Mouse (Mus musculus) neural tube, embryonic 15.5 days (tissue): ENCODE results near the gene Fgf14. TPM values are rescaled to one million over a fixed set of nuclear protein-coding genes. Genes with fewer than 3 reads are reported as not detected.
"Not testable (repeated sequence)": the region's sequence is repeated elsewhere in the genome, so short reads cannot be mapped to it uniquely, and the experiment has no call there.

Experiments
- ATAC-seq: fragments of 200-750 bp; cut with Nextera tagmentation; 2 replicates; pipeline ENCODE4 v1.8.0; 2017; ENCODE audit warnings: mild to moderate bottlenecking, moderate TSS enrichment, moderate library complexity; ENCODE audit not compliant: low FRiP score
- H3K27ac ChIP-seq: fragments of 300-500 bp; sonication (generic); replicated peaks from 2 replicates; pipeline ENCODE4 v1.5.1; 2015; ENCODE audit warnings: mild to moderate bottlenecking, inconsistent platforms
- H3K27me3 ChIP-seq: fragments of 300-500 bp; sonication (generic); replicated peaks from 2 replicates; pipeline ENCODE4 v1.6.1; 2015; ENCODE audit warnings: inconsistent platforms
- H3K36me3 ChIP-seq: fragments of 300-500 bp; sonication (generic); 2 replicates; pipeline ENCODE4 v1.6.1; 2015; ENCODE audit warnings: inconsistent platforms
- H3K4me1 ChIP-seq: fragments of 300-500 bp; sonication (generic); 2 replicates; pipeline ENCODE4 v1.6.1; 2015; ENCODE audit warnings: inconsistent platforms
- H3K4me2 ChIP-seq: fragments of 300-500 bp; sonication (generic); 2 replicates; pipeline ENCODE4 v1.6.1; 2015; ENCODE audit warnings: inconsistent platforms, mild to moderate bottlenecking, moderate library complexity
- H3K4me3 ChIP-seq: fragments of 300-500 bp; sonication (generic); replicated peaks from 2 replicates; pipeline ENCODE4 v1.5.1; 2015; ENCODE audit warnings: mild to moderate bottlenecking, inconsistent platforms
- H3K9ac ChIP-seq: fragments of 300-500 bp; sonication (generic); replicated peaks from 2 replicates; pipeline ENCODE4 v1.6.1; 2015; ENCODE audit warnings: mild to moderate bottlenecking, inconsistent platforms
- H3K9me3 ChIP-seq: fragments of 300-500 bp; sonication (generic); replicated peaks from 2 replicates; pipeline ENCODE4 v1.6.1; 2016; ENCODE audit warnings: inconsistent platforms
- WGBS: fragments of 180-500 bp; shearing (Covaris S2); methylation state at CpG from one replicate; pipeline ENCODE4 v1.1.7; 2015; ENCODE audit warnings: mixed read lengths; 5-methylcytosine and 5-hydroxymethylcytosine counted together
- polyA plus RNA-seq: library from polyadenylated mRNA; unstranded; fragments of >200 nt; fragmentation: Nextera tagmentation; extraction: Ambion mirVana; gene quantifications from 2 replicates; pipeline ENCODE4 v1.2.1, GENCODE M21; 2015

The Fgf14 gene
- polyA plus RNA-seq, 1 experiment from 2014 or later, result 33.4 TPM

GRCm38 (mm10) chr14:124470909-124471308 lies 206.0 kb downstream of the Fgf14 start:
- H3K36me3 ChIP-seq, result no peaks in the 10 kb centered on the region
- WGBS, result 79% methylated on average over 2 of the region's 2 CpGs
- H3K27me3 ChIP-seq, result no peaks in the 10 kb centered on the region
- H3K9ac ChIP-seq, result no peak overlapping the region
- H3K4me2 ChIP-seq, result no peak overlapping the region
- no peaks in the 10 kb centered on the region for H3K9me3 ChIP-seq
- H3K27ac ChIP-seq, result no peak overlapping the region
- H3K4me1 ChIP-seq, result no peaks in the 10 kb centered on the region
- no peak overlapping the region for H3K4me3 ChIP-seq
- ATAC-seq, result no peak

- Histone ChIP-seq H3K27me3 (no peaks in the 10 kb centered on the region), H3K4me3 (no peak overlapping the region), H3K9me3 (no peaks in the 10 kb centered on the region), H3K9ac (no peak overlapping the region), H3K27ac (no peak overlapping the region), H3K36me3 (no peaks in the 10 kb centered on the region), H3K4me2 (no peak overlapping the region), H3K4me1 (no peaks in the 10 kb centered on the region)
- WGBS, result 95% methylated on average over 1 of the region's 1 CpGs
- ATAC-seq, result no peak
Measured at GRCm38 (mm10) chr14:124455120-124455519, 221.8 kb downstream of the Fgf14 start.

DNA sequence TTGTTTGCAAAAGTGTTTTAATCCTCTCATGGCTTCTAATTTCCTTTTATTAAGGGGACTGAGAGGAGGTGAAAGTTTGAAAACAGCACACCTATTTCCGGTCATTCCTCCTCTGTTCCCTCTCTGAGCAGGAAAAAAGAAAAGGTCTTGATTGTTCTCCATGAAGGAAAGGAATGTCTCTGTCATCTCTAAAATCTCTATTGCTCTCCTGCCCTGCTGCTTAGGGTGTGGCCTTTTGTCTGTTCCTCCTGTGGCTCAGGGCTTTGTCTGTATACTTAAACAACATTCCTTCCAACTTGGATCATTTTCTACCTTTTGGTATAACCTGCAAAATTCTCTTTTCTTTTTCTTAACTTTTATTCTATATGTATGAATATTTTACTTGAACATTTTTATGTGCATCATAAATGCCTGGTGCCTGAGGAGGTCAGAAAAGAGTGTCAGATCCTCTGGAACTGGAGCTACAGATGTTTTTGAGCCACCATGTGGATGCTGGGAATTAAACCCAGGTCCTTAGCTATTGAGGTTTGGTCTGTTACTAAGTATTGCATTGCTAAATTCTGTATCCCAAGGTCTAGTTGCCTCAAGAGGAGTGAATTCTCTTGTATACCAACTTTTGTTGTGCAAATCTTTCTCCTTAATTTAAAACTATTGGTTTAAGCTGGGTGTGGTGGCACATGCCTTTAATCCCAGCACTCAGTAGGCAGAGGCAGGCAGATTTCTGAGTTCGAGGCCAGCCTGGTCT lies 230.7 kb downstream of the Fgf14 start:
- 96% methylated on average over 2 of the region's 2 CpGs for WGBS
- Histone ChIP-seq H3K36me3 (no peaks in the 10 kb centered on the region), H3K27me3 (no peaks in the 10 kb centered on the region), H3K9ac (no peak overlapping the region), H3K4me1 (no peaks in the 10 kb centered on the region), H3K4me3 (no peak overlapping the region), H3K9me3 (no peaks in the 10 kb centered on the region), H3K4me2 (no peak overlapping the region), H3K27ac (no peak overlapping the region)
- no peak for ATAC-seq

- Histone ChIP-seq H3K4me2 (no peak overlapping the region), H3K9me3 (no peaks in the 10 kb centered on the region), H3K9ac (no peak overlapping the region), H3K4me1 (no peaks in the 10 kb centered on the region), H3K27ac (no peak overlapping the region), H3K27me3 (no peaks in the 10 kb centered on the region), H3K36me3 (no peaks in the 10 kb centered on the region), H3K4me3 (no peak overlapping the region)
- ATAC-seq, result no peak
Measured at GRCm38 (mm10) chr14:124444831-124445230, 232.1 kb downstream of the Fgf14 start.

- not testable (repeated sequence) for H3K4me3 ChIP-seq, H3K27me3 ChIP-seq, H3K4me1 ChIP-seq, H3K27ac ChIP-seq, H3K4me2 ChIP-seq, ATAC-seq, H3K36me3 ChIP-seq, H3K9me3 ChIP-seq, H3K9ac ChIP-seq
- WGBS, result 48% methylated on average over 3 of the region's 3 CpGs
Measured at GRCm38 (mm10) chr14:124439298-124439697, 237.6 kb downstream of the Fgf14 start.

- WGBS, result 92% methylated on average over 2 of the region's 2 CpGs
- H3K9ac ChIP-seq, result no peak overlapping the region
- H3K9me3 ChIP-seq, result no peaks in the 10 kb centered on the region
- H3K4me2 ChIP-seq, result no peak overlapping the region
- H3K36me3 ChIP-seq, result no peaks in the 10 kb centered on the region
- no peaks in the 10 kb centered on the region for H3K27me3 ChIP-seq
- no peak overlapping the region for H3K4me3 ChIP-seq
- ATAC-seq, result no peak
- no peaks in the 10 kb centered on the region for H3K4me1 ChIP-seq
- H3K27ac ChIP-seq, result no peak overlapping the region
Measured at GRCm38 (mm10) chr14:124411890-124412289, 265.0 kb downstream of the Fgf14 start.

- H3K27me3 ChIP-seq, result no peaks in the 10 kb centered on the region
- no peak overlapping the region for H3K4me3 ChIP-seq
- H3K4me2 ChIP-seq, result no peak overlapping the region
- 2% methylated on average over 1 of the region's 1 CpGs for WGBS
- H3K27ac ChIP-seq, result no peak overlapping the region
- no peaks in the 10 kb centered on the region for H3K4me1 ChIP-seq
- H3K9me3 ChIP-seq, result no peaks in the 10 kb centered on the region
- ATAC-seq, result no peak
- no peaks in the 10 kb centered on the region for H3K36me3 ChIP-seq
- no peak overlapping the region for H3K9ac ChIP-seq
Measured at GRCm38 (mm10) chr14:124410945-124411344, 266.0 kb downstream of the Fgf14 start.

DNA sequence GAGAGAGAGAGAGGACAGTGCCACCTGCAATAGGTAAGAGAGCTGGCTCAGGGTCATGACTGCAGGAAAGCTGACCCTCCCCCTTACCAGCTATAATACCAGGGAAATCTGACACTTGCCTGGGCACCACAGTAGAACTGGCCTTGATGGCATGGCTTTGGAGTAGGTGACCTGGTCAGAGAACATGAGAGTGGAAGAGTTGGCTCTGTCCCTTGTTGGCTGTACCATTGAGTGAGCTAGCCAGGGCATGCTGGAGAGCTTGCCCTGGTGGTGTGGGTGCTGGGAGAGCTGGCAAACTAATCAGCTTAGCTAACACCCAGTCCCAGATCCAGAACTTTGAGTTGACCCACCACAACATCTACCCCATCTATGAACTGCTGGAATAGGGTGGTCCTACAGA lies 348.5 kb downstream of the Fgf14 start:
- no peak overlapping the region for H3K4me2 ChIP-seq
- no peak overlapping the region for H3K9ac ChIP-seq
- no peak for ATAC-seq
- no peaks in the 10 kb centered on the region for H3K4me1 ChIP-seq
- H3K36me3 ChIP-seq, result no peaks in the 10 kb centered on the region
- H3K9me3 ChIP-seq, result no peaks in the 10 kb centered on the region
- no peak overlapping the region for H3K4me3 ChIP-seq
- no peaks in the 10 kb centered on the region for H3K27me3 ChIP-seq
- no peak overlapping the region for H3K27ac ChIP-seq

DNA sequence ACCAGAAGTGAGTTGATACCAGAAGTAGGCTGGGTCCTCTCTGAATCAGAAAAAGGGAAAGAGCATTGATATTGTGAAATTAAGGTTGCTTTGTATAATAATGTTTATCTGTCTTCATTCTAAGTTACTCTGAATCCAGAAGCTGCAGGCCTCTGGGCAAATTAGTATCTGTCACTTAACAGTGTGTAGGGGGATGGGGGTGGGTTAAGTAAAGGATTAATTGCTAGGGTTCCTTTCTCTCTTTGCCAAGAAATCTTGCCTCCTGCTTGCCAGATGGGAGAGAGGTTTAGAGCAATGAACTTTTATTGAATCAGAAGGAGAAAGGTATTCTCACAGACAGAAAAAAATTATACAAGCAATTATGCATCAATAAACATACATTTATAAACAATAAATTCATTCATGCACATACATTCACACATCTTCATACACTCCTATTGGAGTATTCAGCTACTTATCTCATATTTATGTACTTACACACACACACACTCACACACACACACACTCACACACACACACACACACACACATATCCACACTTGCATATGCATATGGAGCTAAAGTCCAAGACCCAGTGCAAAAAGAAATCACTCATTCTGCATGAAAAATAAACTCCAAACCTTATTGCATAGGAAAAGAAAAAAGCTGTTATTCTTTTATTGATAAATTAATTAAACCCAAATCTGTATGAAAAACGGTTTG lies 357.8 kb downstream of the Fgf14 start:
- no peaks in the 10 kb centered on the region for H3K4me1 ChIP-seq
- no peak overlapping the region for H3K27ac ChIP-seq
- no peak overlapping the region for H3K9ac ChIP-seq
- no peak overlapping the region for H3K4me2 ChIP-seq
- no peaks in the 10 kb centered on the region for H3K9me3 ChIP-seq
- H3K4me3 ChIP-seq, result no peak overlapping the region
- ATAC-seq, result no peak
- no peaks in the 10 kb centered on the region for H3K27me3 ChIP-seq
- WGBS, result 64% methylated on average over 1 of the region's 1 CpGs
- H3K36me3 ChIP-seq, result no peaks in the 10 kb centered on the region

DNA sequence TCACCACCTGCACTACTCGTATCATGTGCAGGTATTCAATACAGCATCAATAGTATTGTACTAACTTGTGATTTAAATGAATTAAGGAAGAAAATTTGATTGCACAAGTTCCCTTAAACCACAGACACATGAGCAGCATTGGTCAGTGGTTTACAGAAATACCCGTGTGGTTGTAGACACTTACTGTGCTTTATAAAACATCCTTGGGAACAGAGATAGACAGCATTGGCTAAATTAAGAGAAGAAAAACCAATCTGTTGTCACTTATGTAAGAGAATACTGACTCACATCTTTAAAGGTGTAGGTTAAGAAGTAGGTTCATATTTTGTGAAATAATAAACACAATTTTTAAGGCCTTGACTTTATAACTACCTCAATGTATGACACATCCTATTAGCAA lies 361.4 kb downstream of the Fgf14 start:
- no peak overlapping the region for H3K27ac ChIP-seq
- H3K9ac ChIP-seq, result no peak overlapping the region
- WGBS, result 87% methylated on average over 2 of the region's 2 CpGs
- H3K4me2 ChIP-seq, result no peak overlapping the region
- no peaks in the 10 kb centered on the region for H3K27me3 ChIP-seq
- ATAC-seq, result no peak
- H3K4me3 ChIP-seq, result no peak overlapping the region
- no peaks in the 10 kb centered on the region for H3K9me3 ChIP-seq
- H3K4me1 ChIP-seq, result no peaks in the 10 kb centered on the region
- H3K36me3 ChIP-seq, result no peaks in the 10 kb centered on the region

DNA sequence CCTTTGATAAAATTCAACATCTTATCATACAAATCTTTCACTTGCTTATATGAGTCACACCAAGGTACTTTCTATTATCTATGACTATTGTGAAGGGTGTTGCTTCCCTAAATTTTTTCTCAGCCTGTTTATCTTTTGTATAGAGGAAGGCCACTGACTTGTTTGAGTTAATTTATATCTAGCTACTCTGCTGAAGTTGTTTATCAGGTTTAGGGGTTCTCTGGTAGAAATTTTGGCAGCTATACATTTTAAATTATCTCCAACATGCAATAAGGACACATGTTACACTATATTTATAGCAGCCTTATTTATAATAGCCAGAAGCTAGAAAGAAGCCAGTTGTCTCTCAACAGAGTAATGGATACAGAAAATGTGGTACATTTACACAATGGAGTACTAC lies 389.9 kb downstream of the Fgf14 start:
- Histone ChIP-seq H3K4me1 (no peaks in the 10 kb centered on the region), H3K27me3 (no peaks in the 10 kb centered on the region), H3K4me2 (no peak overlapping the region), H3K9me3 (no peaks in the 10 kb centered on the region), H3K9ac (no peak overlapping the region), H3K27ac (no peak overlapping the region), H3K4me3 (no peak overlapping the region), H3K36me3 (no peaks in the 10 kb centered on the region)
- ATAC-seq, result no peak

DNA sequence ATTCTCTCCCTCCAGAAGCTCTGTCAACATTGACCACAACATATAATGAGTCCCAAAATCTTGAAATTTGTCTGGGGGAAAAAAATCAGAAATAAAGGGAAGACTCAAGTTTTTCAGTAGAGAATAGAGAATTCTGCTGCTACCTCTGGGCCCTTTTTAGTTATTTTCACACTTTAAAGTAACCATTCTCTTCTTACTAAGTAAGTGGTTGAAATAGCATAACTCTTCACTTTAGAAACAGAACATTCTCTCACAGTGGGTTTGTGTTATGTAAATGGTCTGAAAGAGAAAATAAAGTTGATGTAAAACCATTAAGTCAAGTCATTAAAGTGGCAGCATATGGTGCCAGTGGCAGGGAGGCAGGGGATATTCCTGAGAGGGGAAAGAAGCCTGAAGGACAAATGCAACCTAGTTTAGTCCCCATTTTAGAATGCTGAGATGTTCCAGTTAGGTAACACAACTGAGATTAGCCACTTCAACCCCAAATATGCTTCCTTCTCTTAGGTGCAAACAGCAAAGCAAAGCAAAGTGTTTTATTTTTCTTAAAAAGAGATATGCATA lies 398.5 kb downstream of the Fgf14 start:
- Histone ChIP-seq H3K36me3 (no peaks in the 10 kb centered on the region), H3K27me3 (no peaks in the 10 kb centered on the region), H3K27ac (no peak overlapping the region), H3K4me1 (no peaks in the 10 kb centered on the region), H3K4me3 (no peak overlapping the region), H3K4me2 (no peak overlapping the region), H3K9ac (no peak overlapping the region), H3K9me3 (no peaks in the 10 kb centered on the region)
- no peak for ATAC-seq
